Mouse (Mus musculus): ENCODE results near the gene Rnf207.

DNA sequence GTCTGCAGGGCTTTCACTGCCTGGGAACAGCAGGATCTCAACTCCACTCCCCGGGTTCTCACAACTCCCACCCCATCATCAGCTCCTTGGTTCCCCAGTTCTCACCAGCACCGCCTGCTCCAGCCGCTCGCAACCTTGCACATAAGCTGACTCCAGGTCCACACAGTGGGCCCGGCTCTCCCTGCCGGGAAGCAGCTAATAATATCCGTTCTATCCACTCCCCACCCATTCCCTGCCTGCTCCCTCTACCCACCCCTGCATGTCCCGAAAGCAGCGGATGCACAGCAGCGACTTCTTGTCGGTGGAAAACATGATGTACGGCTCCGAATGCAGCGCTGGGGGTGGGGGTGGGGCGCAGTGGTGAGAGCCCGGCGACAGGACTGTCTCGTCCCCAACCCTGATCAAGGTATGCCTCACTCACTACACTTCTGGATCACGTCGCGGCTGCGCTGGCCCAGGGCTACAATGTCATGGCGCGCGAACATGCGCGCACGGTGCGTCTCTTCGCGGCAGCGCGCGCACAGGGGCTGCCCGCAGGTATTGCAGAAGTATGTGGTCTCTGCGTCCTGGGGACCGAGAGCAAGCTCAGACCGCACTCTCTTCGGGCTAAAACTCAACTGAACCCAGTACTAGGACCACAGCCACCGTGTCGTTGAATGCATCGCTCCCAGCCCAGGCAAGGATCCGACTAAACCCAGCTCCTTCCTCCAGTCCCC, 3.1 kb downstream of the Rnf207 start:
- TF ChIP-seq POLR2A (IDR thresholded peaks at IDR 0.05; ENCODE audit: borderline replicate concordance, control insufficient read depth, low read depth, low read length) (no peak), CTCF (IDR thresholded peaks at IDR 0.05; ENCODE audit: control insufficient read depth, insufficient read depth, low read length) (no peak)

Measured in bone marrow, adult 2 months (tissue).